In genomic region chr7:72391323-72391722, GRCm38 (mm10) we compare ENCODE assay signal across 9 mouse cellular contexts.
DNase-seq lines count a peak whose midpoint lies in the region; ATAC-seq and TF ChIP-seq lines count a peak whose summit lies in the region.
"Had no signal": no experiment of that assay in that cellular context is flagged by ENCODE, and none has a peak within 500 bp of the region (broad histone marks: within the 10 kb centered on the region; RNA-seq: fewer than 3 reads in every experiment).

No protein-coding gene starts in this region.

- H3K9ac ChIP-seq in intestine, postnatal 0 days (ENCODE audit: low read depth, low read length), result no peak overlapping the region
- no peak overlapping the region for H3K9ac ChIP-seq in intestine, embryonic 16.5 days (ENCODE audit: low read depth, low read length)
- H3K9ac ChIP-seq in heart, embryonic 11.5 days (ENCODE audit: low read depth, low read length), result no peak overlapping the region
- H3K9ac ChIP-seq: limb, embryonic 15.5 days had no signal

- no peak overlapping the region for H3K4me2 ChIP-seq in intestine, postnatal 0 days (replicated peaks; ENCODE audit: low read depth)
- no peak overlapping the region for H3K4me2 ChIP-seq in intestine, embryonic 16.5 days (ENCODE audit: low read depth, low read length)
- H3K4me2 ChIP-seq in heart, embryonic 11.5 days, result no peak overlapping the region
- H3K4me2 ChIP-seq: limb, embryonic 15.5 days had no signal

- H3K4me1 ChIP-seq in intestine, postnatal 0 days (replicated peaks; ENCODE audit: control insufficient read depth, insufficient read depth, low read length), result no peaks in the 10 kb centered on the region
- no peaks in the 10 kb centered on the region for H3K4me1 ChIP-seq in intestine, embryonic 16.5 days (ENCODE audit: control insufficient read depth, insufficient read depth, low read length)
- H3K4me1 ChIP-seq in bone marrow, adult 2 months (ENCODE audit: control insufficient read depth, insufficient read depth, low read length), result no peaks in the 10 kb centered on the region
- H3K4me1 ChIP-seq in heart, embryonic 11.5 days (ENCODE audit: control insufficient read depth, insufficient read depth, low read length), result no peaks in the 10 kb centered on the region
- H3K4me1 ChIP-seq: limb, embryonic 15.5 days had no signal

- H3K36me3 ChIP-seq in intestine, postnatal 0 days (ENCODE audit: control insufficient read depth, insufficient read depth), result no peaks in the 10 kb centered on the region
- H3K36me3 ChIP-seq in intestine, embryonic 16.5 days (ENCODE audit: control insufficient read depth, insufficient read depth, low read length), result no peaks in the 10 kb centered on the region
- H3K36me3 ChIP-seq in heart, embryonic 11.5 days (ENCODE audit: control insufficient read depth, insufficient read depth, low read length), result no peaks in the 10 kb centered on the region
- H3K36me3 ChIP-seq: limb, embryonic 15.5 days had no signal

- H3K9me3 ChIP-seq in intestine, postnatal 0 days (ENCODE audit: control insufficient read depth), result no peaks in the 10 kb centered on the region
- no peaks in the 10 kb centered on the region for H3K9me3 ChIP-seq in intestine, embryonic 16.5 days (ENCODE audit: control insufficient read depth, low read length)
- no peaks in the 10 kb centered on the region for H3K9me3 ChIP-seq in heart, embryonic 11.5 days (replicated peaks; ENCODE audit: control insufficient read depth, low read length)
- H3K9me3 ChIP-seq: limb, embryonic 15.5 days had no signal

- no peak for ATAC-seq in intestine, postnatal 0 days
- ATAC-seq in intestine, embryonic 16.5 days, result no peak
- ATAC-seq in heart, embryonic 11.5 days (replicated peaks; ENCODE audit: insufficient number of reproducible peaks, low FRiP score, low TSS enrichment), result no peak

- no peaks in the 10 kb centered on the region for H3K27me3 ChIP-seq in intestine, postnatal 0 days (replicated peaks; ENCODE audit: control insufficient read depth, insufficient read depth, low read length)
- H3K27me3 ChIP-seq in intestine, embryonic 16.5 days (replicated peaks; ENCODE audit: control insufficient read depth, insufficient read depth, low read length), result no peaks in the 10 kb centered on the region
- H3K27me3 ChIP-seq in heart, embryonic 11.5 days (ENCODE audit: control insufficient read depth, insufficient read depth, low read length), result no peaks in the 10 kb centered on the region
- H3K27me3 ChIP-seq: limb, embryonic 15.5 days had no signal

- no peak for TF ChIP-seq POLR2A in bone marrow, adult 2 months (IDR thresholded peaks at IDR 0.05; ENCODE audit: borderline replicate concordance, control insufficient read depth, low read depth, low read length)

- H3K4me3 ChIP-seq in intestine, postnatal 0 days (ENCODE audit: low read depth, low read length), result no peak overlapping the region
- no peak overlapping the region for H3K4me3 ChIP-seq in intestine, embryonic 16.5 days (ENCODE audit: low read length)
- no peak overlapping the region for H3K4me3 ChIP-seq in bone marrow, adult 2 months (replicated peaks; ENCODE audit: control insufficient read depth, low read depth, low read length)
- H3K4me3 ChIP-seq in heart, embryonic 11.5 days (ENCODE audit: low read depth, low read length), result no peak overlapping the region
- H3K4me3 ChIP-seq: limb, embryonic 15.5 days had no signal

- DNase-seq in CD4-positive helper T cell, adult 2 months (ENCODE audit: low read depth, low spot score), result peak; percentile 6
- DNase-seq in hindlimb bud, embryonic 11.5 days (ENCODE audit: extremely low spot score, low read depth, low spot score), result peak; percentile 58
- DNase-seq in retina, postnatal 1 day, result peak; percentile 70
- DNase-seq in right cerebral cortex, adult 18-20 months, result no peak

- TF ChIP-seq CTCF in intestine, postnatal 0 days (IDR thresholded peaks at IDR 0.05; ENCODE audit: low read depth), result peak; percentile 79
- TF ChIP-seq CTCF in bone marrow, adult 2 months (IDR thresholded peaks at IDR 0.05; ENCODE audit: control insufficient read depth, insufficient read depth, low read length), result peak; percentile 50

- 39% methylated on average over 7 of the region's 7 CpGs for WGBS in intestine, postnatal 0 days
- WGBS in intestine, embryonic 16.5 days, result 44% methylated on average over 7 of the region's 7 CpGs
- WGBS in bone marrow, adult 2 months, result 40% methylated on average over 7 of the region's 7 CpGs
- WGBS in heart, embryonic 11.5 days (ENCODE audit: insufficient replicate concordance), result 35% methylated on average over 7 of the region's 7 CpGs

- H3K27ac ChIP-seq in intestine, postnatal 0 days (ENCODE audit: low read depth, low read length), result no peak overlapping the region
- no peak overlapping the region for H3K27ac ChIP-seq in intestine, embryonic 16.5 days (ENCODE audit: low read length)
- H3K27ac ChIP-seq in bone marrow, adult 2 months (ENCODE audit: control insufficient read depth, insufficient read depth, low read depth, low read length, poor library complexity), result no peak overlapping the region
- no peak overlapping the region for H3K27ac ChIP-seq in heart, embryonic 11.5 days (ENCODE audit: low read depth, low read length)
- H3K27ac ChIP-seq: limb, embryonic 15.5 days had no signal
